Mouse (Mus musculus) megakaryocyte, embryonic 14.5 days (primary cell): ENCODE measurements around the gene Tnip2.

Experiments used
- FLI1 ChIP-seq: IDR thresholded peaks from 2 replicates; pipeline ENCODE4 v1.6.1; 2012; ENCODE audit warnings: low read length, inconsistent platforms, mixed read lengths
- GATA1 ChIP-seq: IDR thresholded peaks from 3 replicates; pipeline ENCODE4 v1.6.1; 2012; ENCODE audit warnings: mixed read lengths, low read length, inconsistent platforms, borderline replicate concordance

DNA sequence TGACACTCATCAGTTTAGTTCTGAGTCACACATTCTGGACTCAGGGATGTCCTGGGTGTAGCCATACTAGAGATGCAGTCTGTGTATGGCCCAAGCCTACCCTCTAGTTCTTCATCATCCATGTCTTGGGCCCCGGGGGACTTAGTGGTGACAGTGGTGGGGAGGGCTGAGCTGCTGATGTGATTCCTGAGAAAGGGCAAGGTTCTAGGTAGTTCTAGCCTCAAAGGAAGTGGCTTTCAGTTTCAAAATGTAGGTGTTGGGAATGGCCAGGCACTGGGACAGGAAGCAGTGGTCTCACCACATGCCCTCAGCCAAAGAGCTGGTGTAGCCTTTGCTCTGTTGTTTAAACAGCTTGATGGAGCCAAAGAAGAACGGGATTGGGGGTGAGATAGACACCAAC is 25.3 kb upstream of the Tnip2 start:
- no peak for TF ChIP-seq GATA1
- no peak for TF ChIP-seq FLI1
